Mouse (Mus musculus) MEL (cell line): ENCODE measurements around the gene Hist1h1t. TPM values are rescaled to one million over a fixed set of nuclear protein-coding genes. Genes with fewer than 3 reads are reported as not detected.

Experiments
- DNase-seq: peaks from one replicate; pipeline ENCODE4 v3.0.0; 2011; ENCODE audit warnings: low read depth, low spot score
- H3K27ac ChIP-seq: 2 replicates; pipeline ENCODE4 v1.5.1; 2012; ENCODE audit warnings: low read depth, mild to moderate bottlenecking, control low read depth, low read length, moderate library complexity; ENCODE audit not compliant: control insufficient read depth
- H3K27me3 ChIP-seq, 2 experiments: fragments of 150-350 bp in 1 of 2; sonication (generic) in 1 of 2; 2 replicates each; pipeline ENCODE4 v1.6.1; 2012; ENCODE audit warnings: low read length in 2 of 2, mild to moderate bottlenecking in 2 of 2, improper control_type of control experiment in 1 of 2, moderate library complexity in 1 of 2; ENCODE audit not compliant: insufficient read depth in 2 of 2, control insufficient read depth in 1 of 2
- H3K36me3 ChIP-seq, 2 experiments: 2 replicates each; pipeline ENCODE4 v1.6.1; 2012 to 2014; ENCODE audit warnings: low read length in 2 of 2, improper control_type of control experiment in 1 of 2, inconsistent platforms in 1 of 2, mild to moderate bottlenecking in 1 of 2; ENCODE audit not compliant: insufficient read depth in 2 of 2, control insufficient read depth in 1 of 2
- H3K4me1 ChIP-seq, 2 experiments: fragments of 150-350 bp in 1 of 2; sonication (generic) in 1 of 2; 2 replicates each; pipeline ENCODE4 v1.6.1; 2012; ENCODE audit warnings: low read length in 2 of 2, improper control_type of control experiment in 1 of 2, mild to moderate bottlenecking in 1 of 2; ENCODE audit not compliant: insufficient read depth in 2 of 2, control insufficient read depth in 1 of 2
- H3K4me3 ChIP-seq, 2 experiments: fragments of 150-350 bp in 1 of 2; sonication (generic) in 1 of 2; 2 replicates each; pipeline ENCODE4 v1.5.1; 2012; ENCODE audit warnings: low read depth in 2 of 2, low read length in 2 of 2, mild to moderate bottlenecking in 2 of 2, moderate library complexity in 2 of 2, control low read depth in 1 of 2, improper control_type of control experiment in 1 of 2; ENCODE audit not compliant: control insufficient read depth in 1 of 2, insufficient read depth in 1 of 2
- H3K79me2 ChIP-seq: 2 replicates; pipeline ENCODE4 v1.6.1; 2012; ENCODE audit warnings: mild to moderate bottlenecking, low read length, moderate library complexity; ENCODE audit not compliant: control insufficient read depth, poor library complexity, insufficient read depth
- H3K9ac ChIP-seq: 2 replicates; pipeline ENCODE4 v1.6.1; 2012; ENCODE audit warnings: low read depth, mild to moderate bottlenecking, control low read depth, low read length, moderate library complexity; ENCODE audit not compliant: control insufficient read depth, poor library complexity, severe bottlenecking
- H3K9me3 ChIP-seq: fragments of 150-350 bp; sonication (generic); replicated peaks from 2 replicates; pipeline ENCODE4 v1.6.1; 2012; ENCODE audit warnings: mild to moderate bottlenecking, low read length, improper control_type of control experiment, moderate library complexity; ENCODE audit not compliant: insufficient read depth
- BHLHE40 ChIP-seq: IDR thresholded peaks from 2 replicates; pipeline ENCODE4 v1.6.1; 2012; ENCODE audit warnings: low read depth, mild to moderate bottlenecking, inconsistent platforms, low read length, improper control_type of control experiment, borderline replicate concordance
- CHD2 ChIP-seq: IDR thresholded peaks from 2 replicates; pipeline ENCODE4 v1.6.1; 2011; ENCODE audit warnings: low read length, improper control_type of control experiment
- ELF1 ChIP-seq: IDR thresholded peaks from 2 replicates; pipeline ENCODE4 v1.6.1; 2014; ENCODE audit warnings: low read depth, mild to moderate bottlenecking, inconsistent platforms, low read length, improper control_type of control experiment, moderate library complexity
- ETS1 ChIP-seq: IDR thresholded peaks from 2 replicates; pipeline ENCODE4 v1.6.1; 2012; ENCODE audit warnings: low read depth, mild to moderate bottlenecking, inconsistent platforms, low read length, improper control_type of control experiment, moderate library complexity
- HCFC1 ChIP-seq: IDR thresholded peaks from 2 replicates; pipeline ENCODE4 v1.6.1; 2012; ENCODE audit warnings: low read depth, mild to moderate bottlenecking, inconsistent platforms, low read length, improper control_type of control experiment, moderate library complexity
- MAFK ChIP-seq: IDR thresholded peaks from 2 replicates; pipeline ENCODE4 v1.6.1; 2011; ENCODE audit warnings: low read depth, mild to moderate bottlenecking, low read length, improper control_type of control experiment, borderline replicate concordance
- MAZ ChIP-seq: IDR thresholded peaks from 2 replicates; pipeline ENCODE4 v1.6.1; 2012; ENCODE audit warnings: low read depth, mild to moderate bottlenecking, inconsistent platforms, low read length, improper control_type of control experiment
- MEF2A ChIP-seq: IDR thresholded peaks from 2 replicates; pipeline ENCODE4 v1.6.1; 2014; ENCODE audit warnings: low read depth, mild to moderate bottlenecking, inconsistent platforms, low read length, improper control_type of control experiment; ENCODE audit not compliant: poor library complexity, insufficient replicate concordance, severe bottlenecking; ENCODE audit errors: extremely low read depth
- MXI1 ChIP-seq: IDR thresholded peaks from 2 replicates; pipeline ENCODE4 v1.6.1; 2011; ENCODE audit warnings: mild to moderate bottlenecking, low read depth, low read length, improper control_type of control experiment
- MYB ChIP-seq: IDR thresholded peaks from 2 replicates; pipeline ENCODE4 v1.6.1; 2011; ENCODE audit warnings: mild to moderate bottlenecking, low read depth, low read length, improper control_type of control experiment
- NRF1 ChIP-seq: IDR thresholded peaks from 2 replicates; pipeline ENCODE4 v1.6.1; 2014; ENCODE audit warnings: low read depth, mild to moderate bottlenecking, inconsistent platforms, low read length, improper control_type of control experiment, moderate library complexity; ENCODE audit not compliant: poor library complexity, insufficient read depth, severe bottlenecking
- RAD21 ChIP-seq: IDR thresholded peaks from 2 replicates; pipeline ENCODE4 v1.6.1; 2011; ENCODE audit warnings: mild to moderate bottlenecking, low read depth, low read length, improper control_type of control experiment
- TCF12 ChIP-seq: IDR thresholded peaks from 2 replicates; pipeline ENCODE4 v1.6.1; 2014; ENCODE audit warnings: low read depth, mild to moderate bottlenecking, inconsistent platforms, low read length, improper control_type of control experiment, moderate library complexity
- USF2 ChIP-seq, 2 experiments: IDR thresholded peaks; 2 replicates each; pipeline ENCODE4 v1.6.1; 2011 to 2012; ENCODE audit warnings: improper control_type of control experiment in 2 of 2, low read length in 2 of 2, borderline replicate concordance in 1 of 2, inconsistent platforms in 1 of 2, low read depth in 1 of 2, mild to moderate bottlenecking in 1 of 2; ENCODE audit not compliant: insufficient read depth in 1 of 2
- ZKSCAN1 ChIP-seq: IDR thresholded peaks from 2 replicates; pipeline ENCODE4 v1.6.1; 2012; ENCODE audit warnings: low read depth, mild to moderate bottlenecking, inconsistent platforms, low read length, improper control_type of control experiment, moderate library complexity
- ZNF384 ChIP-seq: IDR thresholded peaks from 2 replicates; pipeline ENCODE4 v1.6.1; 2012; ENCODE audit warnings: low read depth, mild to moderate bottlenecking, inconsistent platforms, low read length, improper control_type of control experiment
- polyA plus RNA-seq, 2 experiments: library from polyadenylated mRNA; stranded (reverse) in 1 of 2; unstranded in 1 of 2; fragments of >175 nt in 1 of 2; fragments of >200 nt in 1 of 2; gene quantifications; 2 replicates each; pipeline versions ENCODE4 v1.2.1 to v1.2.4; 2012; ENCODE audit warnings: low replicate concordance in 2 of 2, low read depth in 1 of 2; ENCODE audit not compliant: insufficient read length in 2 of 2, insufficient read depth in 1 of 2, missing spikeins in 1 of 2
- total RNA-seq: library from RNA; depleted of rRNA; stranded (reverse); fragments of 300-350 nt; gene quantifications from 2 replicates; pipeline ENCODE4 v1.2.3, GENCODE M21; 2012

Hist1h1t gene
- total and polyA plus RNA-seq, 3 experiments: 2.7 TPM; not detected in 2

GRCm38 (mm10) chr13:23687907-23688306 lies 7.7 kb upstream of the Hist1h1t start:
- H3K79me2 ChIP-seq: no peaks in the 10 kb centered on the region; the same call in 1 of the 2 replicates
- no peak overlapping the region for H3K4me3 ChIP-seq
- no peak overlapping the region for H3K9ac ChIP-seq
- H3K27me3 ChIP-seq: no peaks in the 10 kb centered on the region
- H3K27ac ChIP-seq: no peak overlapping the region
- TF ChIP-seq MYB (no peak), MAZ (no peak), MXI1 (no peak), CHD2 (no peak), BHLHE40 (no peak), ZKSCAN1 (no peak), TCF12 (no peak)
- DNase-seq: no peak
- H3K9me3 ChIP-seq: no peaks in the 10 kb centered on the region
- H3K4me1 ChIP-seq: peaks cover 0 to 11% of the 10 kb centered on the region in 2 experiments; a peak in 2 of 4 replicates
- H3K36me3 ChIP-seq: peaks cover 0 to 12% of the 10 kb centered on the region in 2 experiments; a peak in 2 of 4 replicates

- TF ChIP-seq ELF1 (no peak), RAD21 (no peak), USF2 (IDR thresholded peaks at IDR 0.05; ENCODE audit: borderline replicate concordance in 1 of 2, insufficient read depth in 1 of 2, low read depth in 1 of 2, low read length in 2 of 2) (no peak), MAFK (no peak), MEF2A (no peak), NRF1 (no peak), ETS1 (no peak), HCFC1 (no peak), ZNF384 (no peak)
- H3K27me3 ChIP-seq: no peaks in the 10 kb centered on the region
- DNase-seq: no peak
- H3K9ac ChIP-seq: no peak overlapping the region
- H3K27ac ChIP-seq: no peak overlapping the region
- H3K79me2 ChIP-seq: no peaks in the 10 kb centered on the region; the same call in 1 of the 2 replicates
- peaks cover 0 to 12% of the 10 kb centered on the region in 2 experiments; a peak in 2 of 4 replicates for H3K36me3 ChIP-seq
- H3K9me3 ChIP-seq: no peaks in the 10 kb centered on the region
- peaks cover 0 to 11% of the 10 kb centered on the region in 2 experiments; a peak in 1 of 4 replicates for H3K4me1 ChIP-seq
- no peak overlapping the region for H3K4me3 ChIP-seq
These were observed 6.7 kb upstream of the Hist1h1t start for GRCm38 (mm10) chr13:23688956-23689355.
